Mouse (Mus musculus) lung, postnatal 0 days (tissue): ENCODE data around the gene Mast4.

Source experiments
- CTCF ChIP-seq: IDR thresholded peaks from 2 replicates; pipeline ENCODE4 v1.5.1; 2016; ENCODE audit warnings: antibody characterized with exemption, mild to moderate bottlenecking
- EP300 ChIP-seq: IDR thresholded peaks from 2 replicates; pipeline ENCODE4 v1.6.1; 2016; ENCODE audit warnings: antibody characterized with exemption, mild to moderate bottlenecking, control low read depth

- TF ChIP-seq EP300 = no peak; the same call in 1 of the 2 replicates
- TF ChIP-seq CTCF = no peak
Measured at GRCm38 (mm10) chr13:102958273-102959270, 375.7 kb downstream of the Mast4 start.
